Mouse (Mus musculus) left cerebral cortex, postnatal 10 days (tissue): ENCODE results near the gene Pabpn1l. TPM values are rescaled to one million over a fixed set of nuclear protein-coding genes. Genes with fewer than 3 reads are reported as not detected.

Experiments
- DNase-seq, 2 experiments: peaks; one replicate each; pipeline ENCODE4 v3.0.0; 2021 to 2022; ENCODE audit warnings: low spot score in 2 of 2, mixed read lengths in 1 of 2; ENCODE audit errors: extremely low spot score in 1 of 2
- intact Hi-C: fragments of 180-260 bp; cut with DNase I; formaldehyde crosslinking; loops from one replicate; pipeline ENCODE4 v1.15.1; 2025
- total RNA-seq, 2 experiments: library from RNA; stranded (reverse); gene quantifications; 2 replicates each; pipeline ENCODE4 v1.2.3; 2021

Pabpn1l gene
- total RNA-seq, 2 experiments from 2014 or later = not detected

GRCm38 (mm10) chr8:122624653-122625052 lies 2.1 kb upstream of the Pabpn1l start:
- intact Hi-C loops = no loop called here
- no peak for DNase-seq

- intact Hi-C loops = no loop called here
- no peak for DNase-seq
Measured at GRCm38 (mm10) chr8:122623844-122624642, 1.5 kb upstream of the Pabpn1l start.

GRCm38 (mm10) chr8:122620446-122620845 lies 2.1 kb downstream of the Pabpn1l start:
- DNase-seq = no peak
- intact Hi-C loops = no loop called here

DNA sequence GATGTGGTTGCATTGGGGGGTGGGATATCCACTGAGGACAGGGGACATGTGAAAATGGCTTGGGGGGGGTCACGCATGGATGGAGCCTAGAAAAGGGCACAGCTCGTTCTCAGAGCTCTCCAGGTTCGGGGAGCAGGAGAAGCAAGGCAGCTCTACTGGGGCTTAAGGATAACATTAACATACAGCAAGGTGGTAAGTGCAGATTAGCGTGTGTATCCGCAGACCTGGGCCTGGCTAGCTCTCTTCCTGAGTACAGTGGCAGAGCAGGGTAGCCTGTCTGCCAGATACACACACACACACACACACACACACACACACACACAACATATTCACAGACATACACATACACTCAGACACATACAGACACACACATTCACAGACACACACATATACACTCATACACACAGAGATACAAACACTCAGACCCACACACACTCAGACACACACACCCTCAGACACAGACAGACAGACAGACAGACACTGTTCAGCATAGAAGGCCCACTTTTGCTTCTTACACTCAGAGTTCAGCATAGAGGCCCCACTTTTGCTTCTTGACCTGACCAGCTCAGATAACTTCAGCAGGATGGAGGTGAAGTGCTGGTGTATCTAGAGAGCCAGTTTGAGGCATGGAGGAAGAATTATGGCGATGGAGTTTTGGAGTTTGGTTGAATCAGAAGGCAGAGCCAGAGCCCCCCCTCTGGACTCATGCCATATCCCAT lies 3.7 kb downstream of the Pabpn1l start:
- intact Hi-C loops = loop anchor here (2.0 kb wide), 1 partner anchor 212 kb away; no protein-coding TSS in a partner anchor
- DNase-seq = no peak

DNA sequence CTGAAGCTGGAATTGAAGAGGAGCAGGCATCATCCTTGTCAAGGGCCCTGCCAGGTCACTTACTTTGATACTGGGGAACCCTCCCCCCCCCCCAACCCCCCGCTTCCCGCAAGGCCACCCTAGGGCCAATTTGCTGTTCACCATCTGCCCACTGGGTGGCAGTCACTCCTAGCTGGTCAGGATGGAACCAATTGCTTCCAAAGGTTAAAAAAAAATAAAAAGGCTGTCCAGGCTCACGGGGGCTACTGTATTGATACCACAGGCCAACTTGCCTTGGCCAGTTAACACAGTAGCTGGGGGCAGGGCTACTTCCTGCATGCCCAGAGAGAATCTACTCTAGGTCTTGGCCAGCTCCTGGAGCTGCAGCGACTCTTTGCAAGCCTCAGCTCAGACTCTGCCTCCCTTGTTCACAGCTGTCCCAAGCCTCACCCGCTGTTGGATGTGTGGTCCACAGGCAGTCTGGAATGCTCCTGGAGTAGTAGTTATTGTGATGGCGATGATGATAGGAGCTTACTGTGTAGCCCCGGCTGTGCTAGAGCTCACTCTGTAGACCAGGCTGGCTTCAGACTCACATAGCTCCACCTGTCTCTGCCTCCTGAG lies 4.5 kb downstream of the Pabpn1l start:
- peak; percentile 44 to 86 for DNase-seq
- intact Hi-C loops = loop anchor here (2.0 kb wide), 1 partner anchor 213 kb away; no protein-coding TSS in a partner anchor

DNA sequence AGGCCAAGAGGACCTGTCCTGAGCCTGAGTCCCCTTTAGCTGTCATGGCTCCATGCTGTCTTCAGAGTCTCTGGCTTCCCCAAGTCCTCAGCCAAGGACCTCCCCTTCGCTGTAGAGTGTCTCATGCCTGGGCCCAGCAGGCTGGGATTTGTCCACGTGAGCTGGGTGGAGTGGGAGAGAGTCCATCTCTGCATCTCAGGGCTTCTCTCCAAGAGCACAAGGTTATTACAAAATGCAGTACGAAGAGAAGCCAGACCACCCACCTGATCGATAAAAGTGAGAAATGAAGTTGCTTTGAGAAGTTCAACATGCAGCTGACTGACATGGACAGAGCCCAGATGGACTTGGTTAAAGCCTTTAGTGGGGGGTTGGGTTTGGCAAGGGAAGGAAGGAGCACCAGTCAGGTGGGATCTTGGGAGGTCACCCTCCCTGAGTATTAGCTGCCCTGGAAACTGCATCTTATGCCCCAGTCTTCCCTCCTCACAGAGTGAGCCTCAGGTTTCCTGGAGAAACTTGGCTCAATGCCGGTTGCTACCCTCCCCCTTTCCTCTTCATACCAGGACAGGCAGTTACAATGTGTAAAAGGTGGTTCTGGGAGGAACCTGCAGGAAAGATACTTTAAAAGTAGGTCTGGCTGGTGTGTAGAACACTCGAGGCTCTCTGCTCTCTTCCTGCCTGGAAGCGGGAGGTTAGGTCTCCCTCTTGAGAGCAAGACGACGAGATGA lies 6.2 kb downstream of the Pabpn1l start:
- intact Hi-C loops = no loop called here

DNA sequence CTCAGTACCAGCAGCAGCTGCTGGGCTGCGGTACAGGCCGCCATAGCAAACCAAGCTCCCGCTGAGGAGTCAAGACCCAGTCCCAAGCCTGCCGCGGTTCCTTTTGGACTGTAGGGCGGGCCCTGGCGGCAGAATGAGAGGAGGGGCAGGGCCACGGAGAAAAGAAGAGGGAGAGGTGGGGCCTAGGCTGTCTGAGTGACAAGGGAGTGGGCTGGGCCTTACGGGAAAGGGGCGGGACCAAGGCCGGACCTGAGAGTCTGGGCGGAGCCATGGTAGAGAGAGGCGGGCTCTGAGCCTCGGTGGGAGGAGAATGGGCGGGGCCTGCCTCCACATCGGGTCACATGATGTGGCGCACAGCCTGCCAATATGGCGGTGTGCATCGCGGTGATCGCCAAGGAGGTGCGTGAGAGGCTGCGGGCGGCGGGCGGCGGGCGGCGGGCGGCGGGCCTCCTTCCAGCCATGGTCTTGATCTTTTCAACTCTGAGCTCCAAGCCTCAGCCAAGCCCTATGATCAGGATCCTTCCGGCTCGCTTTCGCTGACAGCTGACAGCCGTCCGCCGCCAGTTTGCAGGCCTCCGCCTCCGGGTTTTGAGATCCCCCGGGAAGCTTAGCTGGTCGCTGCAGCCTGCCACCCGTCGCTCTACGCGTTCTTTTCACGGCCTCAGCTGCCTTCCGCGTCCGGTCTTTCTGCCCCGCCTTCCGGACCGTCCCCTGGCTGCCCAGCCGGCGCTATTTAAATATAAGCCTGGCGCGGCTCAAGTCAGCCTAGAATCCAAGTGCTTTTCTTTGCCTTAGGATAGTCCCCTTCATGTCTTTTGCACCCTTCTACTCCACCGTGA lies 11.0 kb downstream of the Pabpn1l start, which contains the start of the genes Galns and Trappc2l:
TSS of gene Galns (minus strand) at position 169 of the 839 bp plus-strand sequence.
TSS of gene Trappc2l (plus strand) at position 346 of the 839 bp plus-strand sequence.
- DNase-seq = peak; percentile 94 to 96
- intact Hi-C loops = loop anchor here (5.0 kb wide), 1 partner anchor 109 kb away; no protein-coding TSS in a partner anchor

More for the DNA sequence above, 6.2 kb downstream of the Pabpn1l start:
- no peak for DNase-seq

- DNase-seq = no peak
- intact Hi-C loops = loop anchor here (5.0 kb wide), 1 partner anchor 108 kb away; no protein-coding TSS in a partner anchor
Measured at GRCm38 (mm10) chr8:122610612-122611277, 11.8 kb downstream of the Pabpn1l start.

GRCm38 (mm10) chr8:122610209-122610608 lies 12.3 kb downstream of the Pabpn1l start:
- intact Hi-C loops = loop anchor here (5.0 kb wide), 1 partner anchor 108 kb away; no protein-coding TSS in a partner anchor
- no peak for DNase-seq

DNA sequence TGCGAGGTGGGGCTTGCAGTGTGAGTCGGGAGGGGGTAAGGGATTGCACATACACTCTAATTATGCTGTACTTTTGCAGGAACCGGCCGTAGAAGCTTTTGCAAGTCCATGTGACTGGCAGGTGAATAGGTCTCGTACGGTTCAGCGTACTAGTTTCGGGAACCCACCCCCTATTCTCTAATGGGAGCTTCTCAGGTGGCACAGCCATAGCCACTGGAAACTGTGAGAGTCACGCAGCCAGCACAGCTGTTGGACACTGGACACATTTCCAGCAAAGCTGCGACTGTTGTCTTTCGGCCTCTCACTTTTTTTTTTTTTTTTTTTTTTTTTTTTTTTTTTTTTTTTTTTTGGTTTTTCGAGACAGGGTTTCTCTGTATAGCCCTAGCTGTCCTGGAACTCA lies 15.7 kb downstream of the Pabpn1l start:
- no peak for DNase-seq
- intact Hi-C loops = no loop called here

DNA sequence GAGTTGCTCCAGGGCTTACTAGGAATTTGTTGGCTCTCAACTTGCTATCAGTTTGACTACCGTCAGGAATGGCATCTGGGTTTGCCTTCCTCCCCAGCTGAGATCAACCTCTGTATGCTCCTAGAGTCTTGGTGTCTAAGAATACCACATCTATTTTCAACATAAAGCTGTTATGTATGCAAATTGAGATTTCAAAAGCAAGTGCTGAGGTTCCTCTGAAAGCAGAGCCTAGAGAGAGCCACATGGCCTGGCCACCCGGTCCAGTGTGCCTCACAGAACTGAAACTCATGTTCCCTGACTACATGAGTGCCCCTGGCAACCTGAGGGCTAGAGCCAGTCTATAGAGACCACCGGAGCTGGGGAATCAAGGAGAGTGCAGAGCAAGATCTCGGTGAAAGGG lies 17.2 kb downstream of the Pabpn1l start:
- intact Hi-C loops = no loop called here
- DNase-seq = no peak

GRCm38 (mm10) chr8:122604640-122605039 lies 17.9 kb downstream of the Pabpn1l start:
- intact Hi-C loops = no loop called here
- no peak for DNase-seq

DNA sequence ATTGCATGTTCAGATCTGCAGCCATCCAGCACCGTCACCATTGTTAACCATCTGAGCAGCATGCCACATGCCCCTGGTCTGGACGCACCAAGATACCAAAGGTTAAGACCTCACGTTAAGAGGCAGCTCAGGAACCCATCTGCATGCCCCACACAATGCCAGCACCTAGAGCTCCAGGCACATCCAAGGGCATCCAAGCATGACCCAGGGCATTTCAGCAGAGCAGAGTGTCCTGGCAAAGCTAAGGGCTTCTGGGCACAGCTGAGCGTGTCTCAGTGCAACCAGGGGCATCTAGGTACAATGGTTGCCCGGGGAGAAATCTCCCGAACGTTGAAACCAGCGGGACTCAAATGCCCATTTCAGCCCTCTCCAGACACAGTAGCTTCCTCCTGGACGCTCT lies 21.9 kb downstream of the Pabpn1l start:
- no peak for DNase-seq
- intact Hi-C loops = no loop called here

DNA sequence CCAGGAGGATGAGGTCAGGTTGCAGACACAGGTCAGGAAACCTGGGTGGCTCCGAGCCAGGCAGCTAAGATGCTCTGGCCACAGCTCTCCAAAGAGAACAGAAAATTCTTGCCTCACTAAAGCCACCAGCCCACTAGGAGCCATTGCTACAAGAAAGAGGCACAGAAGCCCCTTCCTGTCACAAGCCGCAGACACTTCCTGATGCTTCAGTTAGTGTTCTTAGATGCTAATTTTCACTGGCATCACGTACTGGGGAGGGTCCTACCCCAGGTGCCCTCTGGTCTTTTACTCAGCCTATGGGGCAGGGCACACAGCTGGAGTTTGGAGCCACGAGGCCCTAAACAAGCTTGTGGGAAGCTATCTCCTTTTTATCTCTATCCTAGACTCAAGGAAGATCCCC lies 26.5 kb downstream of the Pabpn1l start:
- DNase-seq = no peak
- intact Hi-C loops = no loop called here

DNA sequence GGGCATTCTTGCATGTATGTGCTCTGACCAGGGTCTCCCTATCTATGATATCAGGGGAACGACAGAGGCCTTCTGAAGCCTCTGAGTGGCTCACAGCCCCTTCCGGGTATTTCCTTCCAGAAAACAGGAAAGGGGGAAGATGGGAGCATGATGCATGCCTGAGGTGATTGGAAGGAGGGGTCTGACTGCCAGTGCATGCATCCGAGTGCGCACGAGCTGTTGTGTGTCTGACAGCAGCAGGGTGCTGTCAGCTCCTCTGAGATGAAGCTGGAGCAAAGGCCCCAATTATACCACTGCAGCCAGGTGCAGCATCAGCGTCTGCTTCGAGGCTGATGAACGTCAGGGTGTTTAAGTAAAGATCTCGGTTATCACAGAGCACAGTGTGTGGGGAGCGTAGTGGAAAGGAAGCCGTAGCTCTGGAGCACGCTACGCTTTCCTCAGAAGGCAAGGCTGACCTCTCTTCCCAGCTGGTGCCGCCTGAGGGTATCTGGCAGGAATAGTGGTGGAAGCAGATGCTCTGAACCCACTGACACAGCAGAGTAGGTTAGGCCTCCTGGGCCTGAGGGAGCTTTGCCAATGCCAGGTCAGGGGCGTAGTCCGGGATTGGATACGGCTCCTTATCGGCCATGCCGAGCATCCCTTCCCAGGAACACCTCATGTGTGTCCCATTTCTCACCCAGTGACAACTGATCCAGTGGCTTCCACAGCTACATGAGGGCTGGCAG lies 28.6 kb downstream of the Pabpn1l start:
- no peak for DNase-seq
- intact Hi-C loops = no loop called here

DNA sequence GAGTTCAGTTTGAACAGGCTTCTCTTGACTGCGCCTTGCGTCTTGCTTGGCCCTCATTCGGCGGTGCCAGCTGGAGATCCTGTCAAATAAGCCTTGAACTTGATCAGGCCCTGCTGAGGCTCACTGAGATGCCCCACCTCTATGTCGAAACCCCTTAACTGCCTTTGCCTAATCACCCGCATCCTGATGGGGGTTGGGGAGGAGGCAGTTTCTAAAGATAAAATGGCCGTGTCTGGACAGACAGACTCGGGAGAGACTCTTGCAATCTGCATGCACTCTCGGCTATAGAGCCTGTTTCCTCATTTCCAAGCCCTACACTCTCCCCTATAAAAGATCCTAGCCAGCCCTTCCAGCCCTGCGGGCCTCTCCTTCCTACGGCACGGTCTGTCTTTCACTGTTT lies 29.3 kb downstream of the Pabpn1l start:
- intact Hi-C loops = no loop called here
- no peak for DNase-seq

GRCm38 (mm10) chr8:122586749-122587148 lies 35.8 kb downstream of the Pabpn1l start:
- no peak for DNase-seq
- intact Hi-C loops = no loop called here
